Mouse (Mus musculus): Measurements from ENCODE around the gene St6galnac4.

Gene St6galnac4

GRCm38 (mm10) chr2:32572196-32572595 is 14.7 kb upstream of the St6galnac4 start:
- DNase-seq = no peak

GRCm38 (mm10) chr2:32574497-32574896 is 12.4 kb upstream of the St6galnac4 start, which contains the start of gene Pip5kl1:
Gene Pip5kl1 (plus strand): TSS chr2:32574797.
- no peak for DNase-seq

- peak; percentile 85 to 88 for DNase-seq
Observed at GRCm38 (mm10) chr2:32574901-32575585, 11.9 kb upstream of the St6galnac4 start.

DNA sequence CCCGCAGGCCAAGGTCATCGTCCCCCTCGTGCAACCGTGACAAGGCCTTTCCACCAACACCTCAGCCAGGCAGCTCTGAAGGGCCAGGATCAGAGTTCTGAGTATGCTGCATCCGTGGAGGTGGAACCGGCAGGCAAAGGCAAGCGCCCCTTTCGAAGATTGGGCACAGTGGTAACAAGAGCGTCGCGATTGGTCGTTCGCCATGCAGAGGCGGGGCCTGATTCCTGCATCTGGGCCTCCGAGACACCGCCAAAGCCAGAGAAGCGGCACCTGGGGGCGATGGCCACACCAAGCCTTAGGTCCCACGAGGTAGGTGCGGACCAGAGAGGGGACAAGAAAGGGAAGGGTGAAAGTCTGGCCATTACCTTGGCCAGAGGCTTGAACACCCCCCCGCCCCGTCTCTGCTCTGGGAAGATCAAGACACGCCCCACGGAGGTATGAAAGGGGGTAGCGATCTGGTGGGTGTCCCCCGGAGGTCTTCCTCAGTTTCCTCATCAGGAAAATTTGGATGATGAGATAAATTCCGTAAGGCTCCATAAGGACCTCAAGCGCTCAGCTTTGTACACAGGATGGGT is 11.2 kb upstream of the St6galnac4 start, which contains the start of gene 9430097D07Rik:
9430097D07Rik (minus strand) TSS at position 99 of the 575 bp plus-strand sequence.
- DNase-seq = peak; percentile 83 to 88

- no peak for DNase-seq
Observed at GRCm38 (mm10) chr2:32576532-32576931, 10.4 kb upstream of the St6galnac4 start.

DNA sequence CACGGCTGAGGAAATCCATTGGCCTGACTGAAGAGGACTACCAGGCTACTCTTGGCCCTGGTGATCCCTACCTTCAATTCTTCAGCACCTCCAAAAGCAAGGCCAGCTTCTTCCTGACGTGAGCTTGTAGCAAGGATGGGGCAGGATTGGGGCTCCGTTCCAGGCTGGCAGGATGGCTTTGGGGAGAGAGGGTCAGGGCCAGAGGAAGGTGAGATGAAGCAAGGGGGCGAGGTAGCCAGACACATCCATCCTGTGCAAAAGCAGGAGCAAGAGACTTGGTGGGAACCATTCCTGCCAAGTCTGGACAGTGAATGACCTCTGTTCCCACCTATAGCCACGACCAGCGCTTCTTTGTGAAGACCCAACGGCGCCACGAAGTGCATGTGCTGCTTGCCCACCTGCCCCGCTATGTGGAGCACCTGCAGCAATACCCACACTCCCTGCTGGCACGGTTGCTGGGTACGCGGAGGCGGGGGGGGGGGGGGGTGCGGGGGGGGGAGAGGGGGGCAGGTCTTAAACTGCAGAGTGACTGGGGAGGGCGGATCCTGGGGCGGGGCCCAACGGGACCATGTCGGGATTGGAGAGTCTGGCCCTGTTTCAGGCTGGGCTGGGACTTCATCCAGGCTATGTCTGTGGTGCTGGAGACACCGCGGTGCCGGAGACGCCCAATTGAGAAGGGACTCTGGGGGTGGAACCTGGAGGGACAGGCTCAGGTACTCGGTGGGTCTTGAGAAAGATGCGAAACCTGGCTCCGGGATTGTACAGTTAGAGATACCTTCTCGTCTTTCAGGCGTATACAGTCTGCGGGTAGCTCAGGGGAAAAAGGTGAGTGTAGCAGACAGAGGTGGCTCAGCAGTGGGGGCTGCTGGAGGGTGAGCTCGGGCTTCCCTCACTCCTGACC is 8.5 kb upstream of the St6galnac4 start:
- DNase-seq = peak in 1 of 2 experiments; percentile 73

DNA sequence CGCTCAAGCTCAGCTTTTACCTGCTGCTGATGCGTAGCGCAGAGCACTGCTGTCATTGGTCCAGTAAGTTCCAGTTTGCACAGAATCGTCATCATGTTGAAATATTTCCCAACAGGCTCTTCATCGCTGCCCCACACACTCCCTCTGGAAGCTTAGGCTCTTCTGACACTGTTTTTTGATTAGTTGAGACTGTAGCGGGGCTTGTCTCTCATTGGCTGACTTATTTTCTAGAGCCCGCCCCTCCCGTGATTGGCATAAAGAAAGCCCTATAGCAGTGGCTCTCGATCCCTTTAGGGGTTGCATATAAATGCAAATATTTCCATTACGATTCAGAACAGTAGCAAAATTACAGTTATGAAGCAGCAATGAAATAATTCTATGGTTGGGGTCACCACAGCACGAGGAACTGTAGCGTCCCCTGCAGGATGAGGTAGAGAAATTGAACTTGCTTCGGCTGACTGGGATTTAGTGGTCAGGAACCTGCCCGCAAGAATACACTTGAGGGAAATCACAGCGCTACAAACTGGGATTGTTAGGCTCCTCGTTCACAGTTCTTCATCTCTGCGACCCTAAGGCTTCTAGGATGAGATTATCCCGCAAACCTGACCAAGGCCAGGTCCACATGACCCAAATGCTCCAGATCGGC is 5.3 kb upstream of the St6galnac4 start:
- DNase-seq = peak; percentile 79 to 85

DNA sequence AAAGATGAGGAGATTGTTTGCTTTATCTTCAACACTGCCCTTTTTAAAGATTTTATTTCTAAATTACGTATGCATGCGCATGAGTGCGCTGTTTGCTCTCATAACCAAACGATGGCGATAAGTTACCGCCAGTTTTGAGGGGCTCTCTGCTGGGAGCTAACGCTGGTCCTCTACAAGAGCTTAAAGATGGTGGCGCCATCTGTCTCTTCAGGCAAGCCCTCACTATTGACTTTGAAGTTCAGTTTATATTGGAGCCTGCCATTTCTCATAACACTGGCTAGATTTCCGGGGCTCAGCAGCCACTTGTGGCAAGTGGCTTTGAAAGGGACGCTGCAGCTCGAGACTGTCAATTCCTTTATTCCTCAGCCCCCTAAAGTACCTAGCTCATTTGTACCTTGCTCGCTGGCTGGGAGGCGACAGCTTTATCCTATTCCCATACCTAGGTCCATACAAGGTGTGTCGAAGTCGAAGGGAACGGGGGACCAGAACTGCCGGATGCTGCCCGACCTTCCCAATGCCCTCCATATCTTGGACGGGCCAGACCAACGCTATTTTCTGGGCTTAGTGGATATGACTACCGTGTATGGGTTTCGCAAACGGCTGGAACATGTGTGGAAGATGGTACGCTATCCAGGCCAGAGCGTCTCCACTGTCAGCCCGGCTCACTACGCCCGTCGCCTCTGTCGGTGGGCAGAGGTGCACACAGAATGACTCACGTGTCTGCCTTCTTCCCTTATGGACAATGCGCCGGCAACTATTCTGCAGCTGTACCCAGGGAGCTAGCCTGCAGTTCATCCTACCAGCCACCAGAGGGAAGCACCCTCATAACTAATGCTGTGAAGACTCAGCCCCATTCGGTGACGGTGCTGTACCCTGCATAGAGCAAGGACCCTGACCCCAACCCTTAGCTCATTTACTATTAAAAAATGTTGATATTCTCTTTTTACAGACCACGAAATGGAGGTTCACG is 3.8 kb upstream of the St6galnac4 start:
- peak; percentile 85 to 88 for DNase-seq

DNA sequence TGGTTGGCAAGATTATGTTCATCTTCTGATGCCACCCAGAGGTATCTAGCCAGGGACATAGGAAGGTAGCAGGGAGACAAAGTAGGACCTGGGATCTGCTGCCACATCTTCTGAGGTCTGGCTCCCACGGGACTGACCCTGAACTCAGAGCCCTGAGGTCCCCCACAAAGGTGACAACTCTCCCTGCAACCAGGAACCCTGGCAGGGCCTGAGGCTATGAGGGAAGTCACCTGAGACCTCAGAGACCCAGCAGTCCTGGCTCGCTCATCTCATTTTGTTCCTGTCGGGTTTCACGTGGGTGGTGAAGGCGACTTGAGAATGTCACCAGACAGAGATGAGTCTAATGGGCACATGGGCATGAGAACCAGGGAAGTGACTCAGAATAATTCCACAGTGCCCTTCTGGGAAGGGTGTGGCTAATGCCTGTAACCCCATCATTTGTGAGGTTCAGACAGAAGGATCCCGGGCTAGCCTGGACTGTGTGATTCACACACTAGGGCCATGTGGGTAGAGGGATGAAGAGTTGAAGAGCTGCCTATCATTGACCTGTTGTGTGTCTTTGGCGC is 1.7 kb upstream of the St6galnac4 start:
- DNase-seq = no peak

- peak in 1 of 2 experiments; percentile 51 for DNase-seq
Observed at GRCm38 (mm10) chr2:32587731-32588321, 931 bp downstream of the St6galnac4 start.

DNA sequence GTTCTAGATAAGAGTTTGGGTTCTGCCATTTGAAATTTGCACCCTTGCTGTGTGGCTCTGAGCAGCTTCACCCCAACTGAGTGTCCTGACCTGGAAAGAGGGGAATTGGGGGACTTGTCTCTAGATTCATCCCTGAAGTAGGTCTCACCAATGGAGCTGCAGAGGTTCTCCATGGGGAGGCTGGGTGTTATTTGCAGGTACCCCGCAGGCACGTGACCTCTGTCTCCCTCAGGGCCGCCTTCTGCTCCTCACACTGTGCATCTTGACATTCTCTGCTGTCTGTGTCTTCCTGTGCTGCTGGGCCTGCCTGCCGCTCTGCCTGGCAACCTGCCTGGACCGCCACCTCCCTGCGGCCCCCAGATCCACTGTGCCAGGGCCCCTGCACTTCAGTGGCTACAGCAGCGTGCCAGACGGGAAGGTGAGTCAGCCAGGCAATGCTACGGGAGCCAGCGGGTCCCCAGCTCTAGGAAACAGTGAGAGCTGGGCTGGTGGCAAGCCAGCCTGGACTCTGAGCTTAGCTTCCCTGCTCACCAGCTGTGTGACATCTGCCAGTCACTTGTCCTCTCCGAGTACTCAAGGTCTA is 2.4 kb downstream of the St6galnac4 start:
- peak; percentile 92 to 96 for DNase-seq

DNA sequence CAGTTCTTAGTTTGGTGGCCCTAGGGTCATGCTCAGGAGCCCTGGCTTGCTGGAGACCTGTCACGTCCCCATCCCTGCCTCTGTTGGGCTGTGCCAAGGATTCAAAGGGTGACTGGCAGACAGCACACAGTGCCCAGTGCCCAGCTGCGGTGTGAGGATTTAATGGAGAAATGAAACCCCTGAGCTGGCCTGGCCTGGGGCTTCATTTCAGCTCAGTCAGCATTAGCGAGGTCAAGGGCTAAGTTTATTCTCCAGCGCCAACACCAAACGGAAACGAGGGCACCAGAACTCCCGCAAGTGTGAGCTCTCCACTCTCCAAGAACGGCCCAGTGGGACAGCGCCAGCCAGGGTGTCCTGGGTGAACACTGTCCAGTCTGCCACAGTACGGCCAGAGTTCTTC is 3.3 kb downstream of the St6galnac4 start:
- DNase-seq = no peak

DNA sequence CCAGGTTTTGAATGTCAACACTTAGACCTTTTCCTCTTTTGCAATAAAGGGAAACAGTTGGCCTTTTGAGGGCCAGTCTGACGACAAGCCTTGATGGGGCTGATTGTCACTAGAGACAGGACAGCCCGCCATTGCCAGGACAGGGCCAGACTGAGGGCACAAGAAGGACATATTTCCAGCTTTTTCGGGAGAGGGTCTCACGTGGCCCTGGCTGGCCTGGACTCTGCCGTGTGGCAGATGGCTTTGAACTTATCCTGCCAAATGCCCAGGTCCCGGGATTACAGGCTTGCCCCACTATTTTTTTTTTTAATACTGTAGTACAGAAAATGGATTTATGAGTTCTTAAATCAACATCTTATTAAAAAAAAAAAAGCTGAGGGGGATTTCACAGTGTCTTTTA is 4.4 kb downstream of the St6galnac4 start:
- DNase-seq = peak in 1 of 2 experiments; percentile 53

DNA sequence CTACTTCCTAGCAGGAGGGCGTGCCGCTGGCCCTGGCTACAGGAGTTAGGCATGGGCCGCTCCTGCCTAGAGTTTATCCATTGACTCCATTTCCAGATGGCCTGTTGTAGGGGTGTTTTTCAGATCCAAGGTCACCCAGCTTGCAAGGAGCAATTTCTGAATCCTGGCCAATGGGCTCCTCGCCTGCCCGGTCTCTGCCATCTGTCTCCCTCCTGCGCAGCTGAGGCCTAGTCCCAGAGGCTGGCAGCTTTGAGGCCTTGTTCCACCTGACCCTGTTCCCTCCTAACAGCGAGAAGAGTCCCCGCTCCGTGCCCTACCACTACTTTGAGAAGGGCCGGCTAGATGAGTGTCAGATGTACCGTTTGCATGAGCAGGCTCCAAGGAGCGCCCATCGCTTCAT is 9.8 kb downstream of the St6galnac4 start:
- DNase-seq = peak; percentile 91

- DNase-seq = no peak
Observed at GRCm38 (mm10) chr2:32597248-32597647, 10.4 kb downstream of the St6galnac4 start.

DNA sequence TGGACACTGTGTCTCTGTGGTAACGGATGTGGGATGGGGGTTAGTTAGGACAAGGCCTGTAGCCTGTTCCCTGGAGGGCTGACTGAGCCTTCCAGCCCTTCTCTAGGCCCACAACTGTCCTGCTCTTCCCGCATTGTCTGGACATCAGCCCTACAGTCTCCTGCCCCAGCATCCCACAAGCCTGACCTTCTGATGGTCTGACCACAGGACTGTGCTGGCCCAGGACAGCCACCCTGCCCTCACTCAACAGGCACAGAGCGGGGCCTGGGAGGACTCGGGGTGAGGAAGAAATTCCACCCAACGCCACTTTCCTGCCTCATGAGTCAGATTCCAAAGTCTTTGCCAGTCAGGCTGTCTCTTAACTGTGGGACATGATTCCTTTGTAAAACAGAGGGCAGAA is 10.8 kb downstream of the St6galnac4 start:
- peak in 1 of 2 experiments; percentile 51 for DNase-seq

DNA sequence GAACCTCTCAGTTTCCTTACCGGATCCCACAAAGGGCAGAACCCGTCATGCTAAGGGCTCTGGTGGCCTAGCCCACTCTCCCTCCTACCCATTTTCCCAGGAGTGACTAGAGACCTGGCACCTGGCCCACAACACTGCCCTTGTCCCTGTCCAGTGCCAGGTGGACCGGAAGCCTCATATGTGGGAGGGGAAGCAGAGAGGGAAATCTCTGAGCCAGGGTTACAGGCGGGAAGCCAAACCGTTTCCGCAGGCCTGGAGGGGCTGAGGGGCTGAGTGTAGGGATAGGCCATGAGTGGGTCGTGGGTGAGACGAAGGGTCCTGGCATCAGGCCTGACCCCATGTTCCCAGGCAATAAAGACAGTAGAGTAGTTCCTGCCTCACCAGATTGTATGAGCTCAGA is 11.6 kb downstream of the St6galnac4 start:
- DNase-seq = peak; percentile 76 to 87

DNA sequence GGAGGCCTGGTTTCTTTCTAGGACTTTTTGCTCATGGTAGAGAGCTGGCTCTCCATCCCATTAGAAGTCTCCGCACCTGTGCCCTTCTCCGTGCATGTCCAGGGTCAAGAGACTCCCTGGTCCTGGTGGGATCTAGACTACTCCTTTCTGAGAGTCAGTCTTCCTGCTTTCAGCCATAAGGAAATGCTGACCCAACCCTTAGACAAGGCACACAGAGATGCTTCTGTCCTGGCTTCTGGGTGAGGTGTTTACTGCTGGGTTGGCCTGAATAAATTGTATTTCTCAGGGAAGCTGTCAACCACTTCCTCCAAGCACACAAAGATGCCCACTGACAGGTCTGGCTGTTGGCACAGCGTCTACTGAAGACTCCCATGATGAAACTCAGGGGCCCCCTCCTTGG is 12.5 kb downstream of the St6galnac4 start, which contains the start of gene St6galnac6:
St6galnac6 (plus strand) TSS at position 301 of the 400 bp plus-strand sequence.
- no peak for DNase-seq

GRCm38 (mm10) chr2:32601417-32602065 is 14.6 kb downstream of the St6galnac4 start:
- peak; percentile 55 to 77 for DNase-seq

GRCm38 (mm10) chr2:32602600-32603054 is 15.7 kb downstream of the St6galnac4 start:
- DNase-seq = peak; percentile 96

All from cerebellum, postnatal 25 days (tissue).